Mouse (Mus musculus): ENCODE results near the gene Zfp637.

The Zfp637 gene

GRCm38 (mm10) chr6:117861848-117862247, 20.9 kb downstream of the Zfp637 start, which contains the start of gene Zfp239:
Gene Zfp239, plus strand, starts transcription at chr6:117862100.
- in situ Hi-C loops (cut with MboI; ENCODE audit: unreplicated experiment in 2 of 2): no loop called here

GRCm38 (mm10) chr6:117862465-117862864, 21.5 kb downstream of the Zfp637 start:
- in situ Hi-C loops (cut with MboI; ENCODE audit: unreplicated experiment in 2 of 2): no loop called here

- in situ Hi-C loops (cut with MboI; ENCODE audit: unreplicated experiment in 2 of 2): no loop called here
These were observed 22.1 kb downstream of the Zfp637 start for GRCm38 (mm10) chr6:117862899-117863620.

- in situ Hi-C loops (cut with MboI; ENCODE audit: unreplicated experiment in 2 of 2): no loop called here
These were observed 22.8 kb downstream of the Zfp637 start for GRCm38 (mm10) chr6:117863751-117864150.

- in situ Hi-C loops (cut with MboI; ENCODE audit: unreplicated experiment in 2 of 2): no loop called here
These were observed 27.2 kb downstream of the Zfp637 start for GRCm38 (mm10) chr6:117868187-117868586.

GRCm38 (mm10) chr6:117871034-117871433, 30.1 kb downstream of the Zfp637 start:
- in situ Hi-C loops (cut with MboI; ENCODE audit: unreplicated experiment in 2 of 2): loop anchor here in 1 of 2 experiments (5.0 kb wide), 1 partner anchor 46 kb away; no protein-coding TSS in a partner anchor

GRCm38 (mm10) chr6:117873450-117873849, 32.5 kb downstream of the Zfp637 start:
- in situ Hi-C loops (cut with MboI; ENCODE audit: unreplicated experiment in 2 of 2): loop anchor here in 1 of 2 experiments (5.0 kb wide), 1 partner anchor 44 kb away; no protein-coding TSS in a partner anchor

- in situ Hi-C loops (cut with MboI; ENCODE audit: unreplicated experiment in 2 of 2): loop anchor here (5.0 to 25.0 kb wide), 2 partner anchors 43 to 1513 kb away; no protein-coding TSS in a partner anchor
These were observed 33.8 kb downstream of the Zfp637 start for GRCm38 (mm10) chr6:117874621-117875281.

- in situ Hi-C loops (cut with MboI; ENCODE audit: unreplicated experiment in 2 of 2): loop anchor here in 1 of 2 experiments (25.0 kb wide), 1 partner anchor 1508 kb away; no protein-coding TSS in a partner anchor
These were observed 37.9 kb downstream of the Zfp637 start for GRCm38 (mm10) chr6:117878700-117879407.

- in situ Hi-C loops (cut with MboI; ENCODE audit: unreplicated experiment in 2 of 2): loop anchor here in 1 of 2 experiments (5.0 to 25.0 kb wide), 2 partner anchors 38 to 1508 kb away; no protein-coding TSS in a partner anchor
These were observed 38.6 kb downstream of the Zfp637 start for GRCm38 (mm10) chr6:117879408-117880115.

GRCm38 (mm10) chr6:117880394-117880838, 39.4 kb downstream of the Zfp637 start:
- in situ Hi-C loops (cut with MboI; ENCODE audit: unreplicated experiment in 2 of 2): loop anchor here in 1 of 2 experiments (5.0 to 25.0 kb wide), 2 partner anchors 37 to 1507 kb away; no protein-coding TSS in a partner anchor

GRCm38 (mm10) chr6:117881229-117881628, 40.2 kb downstream of the Zfp637 start:
- in situ Hi-C loops (cut with MboI; ENCODE audit: unreplicated experiment in 2 of 2): loop anchor here in 1 of 2 experiments (5.0 to 25.0 kb wide), 2 partner anchors 36 to 1506 kb away; no protein-coding TSS in a partner anchor

GRCm38 (mm10) chr6:117881997-117882396, 41.0 kb downstream of the Zfp637 start:
- in situ Hi-C loops (cut with MboI; ENCODE audit: unreplicated experiment in 2 of 2): loop anchor here in 1 of 2 experiments (5.0 to 25.0 kb wide), 2 partner anchors 35 to 1505 kb away; no protein-coding TSS in a partner anchor

GRCm38 (mm10) chr6:117885943-117886342, 45.0 kb downstream of the Zfp637 start:
- in situ Hi-C loops (cut with MboI; ENCODE audit: unreplicated experiment in 2 of 2): loop anchor here in 1 of 2 experiments (25.0 kb wide), 1 partner anchor 1501 kb away; no protein-coding TSS in a partner anchor

GRCm38 (mm10) chr6:117888032-117888431, 47.1 kb downstream of the Zfp637 start:
- in situ Hi-C loops (cut with MboI; ENCODE audit: unreplicated experiment in 2 of 2): loop anchor here in 1 of 2 experiments (25.0 kb wide), 1 partner anchor 1499 kb away; no protein-coding TSS in a partner anchor

- in situ Hi-C loops (cut with MboI; ENCODE audit: unreplicated experiment in 2 of 2): loop anchor here in 1 of 2 experiments (25.0 kb wide), 1 partner anchor 1499 kb away; no protein-coding TSS in a partner anchor
These were observed 47.7 kb downstream of the Zfp637 start for GRCm38 (mm10) chr6:117888642-117889096.

GRCm38 (mm10) chr6:117890257-117890656, 49.3 kb downstream of the Zfp637 start:
- in situ Hi-C loops (cut with MboI; ENCODE audit: unreplicated experiment in 2 of 2): loop anchor here in 1 of 2 experiments (25.0 kb wide), 1 partner anchor 1497 kb away; no protein-coding TSS in a partner anchor

- in situ Hi-C loops (cut with MboI; ENCODE audit: unreplicated experiment in 2 of 2): loop anchor here in 1 of 2 experiments (25.0 kb wide), 1 partner anchor 1496 kb away; no protein-coding TSS in a partner anchor
These were observed 50.6 kb downstream of the Zfp637 start for GRCm38 (mm10) chr6:117891369-117892160.

All from v-Abl transformed pro-B cells (cell line).